ENCODE assay signal across 9 mouse cellular contexts in genomic region chr5:45638378-45638777, GRCm38 (mm10). TPM values are rescaled to one million over a fixed set of nuclear protein-coding genes. Genes with fewer than 3 reads are reported as not detected.
A peak's percentile ranks its signal among the peaks of the same experiment; 100 is the strongest.
DNase-seq lines count a peak whose midpoint lies in the region; ATAC-seq lines count a peak whose summit lies in the region.
"Had no signal": no experiment of that assay in that cellular context is flagged by ENCODE, and none has a peak within 500 bp of the region (broad histone marks: within the 10 kb centered on the region; RNA-seq: fewer than 3 reads in every experiment).

No protein-coding gene starts in this region.

- no peak overlapping the region for H3K27ac ChIP-seq in limb, embryonic 12.5 days
- no peak overlapping the region for H3K27ac ChIP-seq in limb, embryonic 10.5 days
- H3K27ac ChIP-seq in limb, embryonic 13.5 days, result no peak overlapping the region
- H3K27ac ChIP-seq in stomach, embryonic 15.5 days, result no peak overlapping the region
- H3K27ac ChIP-seq: macrophage had no signal

- no peak for ATAC-seq in limb, embryonic 12.5 days (ENCODE audit: insufficient number of reproducible peaks, insufficient read depth, low FRiP score, low TSS enrichment, low read depth)
- 0 out of 2 replicates have a peak, but pooled peaks have one; percentile 16 for ATAC-seq in limb, embryonic 13.5 days (ENCODE audit: low FRiP score, low read depth)
- no peak for ATAC-seq in stomach, embryonic 15.5 days (ENCODE audit: insufficient read depth, low FRiP score, low read depth)
- no peak for ATAC-seq in inflammation-experienced regulatory T-cells, adult 6 months

- no peak overlapping the region for H3K4me3 ChIP-seq in limb, embryonic 12.5 days (replicated peaks)
- no peak overlapping the region; the same call in 1 of the 2 replicates for H3K4me3 ChIP-seq in limb, embryonic 10.5 days
- H3K4me3 ChIP-seq in limb, embryonic 13.5 days, result peak overlapping the region; percentile 57; the same call in 1 of the 2 replicates
- H3K4me3 ChIP-seq in stomach, embryonic 15.5 days (replicated peaks), result no peak overlapping the region

- 71% methylated on average over 3 of the region's 3 CpGs for WGBS in limb, embryonic 12.5 days
- WGBS in limb, embryonic 10.5 days, result 73% methylated on average over 3 of the region's 3 CpGs
- 39% methylated on average over 3 of the region's 3 CpGs for WGBS in limb, embryonic 13.5 days
- 20% methylated on average over 3 of the region's 3 CpGs for WGBS in stomach, embryonic 15.5 days

- H3K9me3 ChIP-seq in limb, embryonic 12.5 days, result no peaks in the 10 kb centered on the region
- no peaks in the 10 kb centered on the region for H3K9me3 ChIP-seq in limb, embryonic 10.5 days (replicated peaks)
- H3K9me3 ChIP-seq in limb, embryonic 13.5 days, result no peaks in the 10 kb centered on the region
- no peaks in the 10 kb centered on the region for H3K9me3 ChIP-seq in stomach, embryonic 15.5 days

- H3K4me1 ChIP-seq in limb, embryonic 12.5 days (replicated peaks), result peaks cover 5% of the 10 kb centered on the region; the same call in 1 of the 2 replicates
- H3K4me1 ChIP-seq in limb, embryonic 10.5 days, result peaks cover 14% of the 10 kb centered on the region
- peaks cover 9% of the 10 kb centered on the region for H3K4me1 ChIP-seq in limb, embryonic 13.5 days
- H3K4me1 ChIP-seq in stomach, embryonic 15.5 days, result peaks cover 10% of the 10 kb centered on the region; the same call in 1 of the 2 replicates

- DNase-seq in cerebellum, adult 9-10 months, result peak; percentile 63
- no peak for DNase-seq in cerebellum, adult 11 months
- no peak for DNase-seq in limb, embryonic 10.5 days (ENCODE audit: low spot score)
- no peak for DNase-seq in spleen, adult 18-20 months

- no peaks in the 10 kb centered on the region for H3K36me3 ChIP-seq in limb, embryonic 12.5 days
- H3K36me3 ChIP-seq in limb, embryonic 10.5 days, result no peaks in the 10 kb centered on the region
- no peaks in the 10 kb centered on the region for H3K36me3 ChIP-seq in limb, embryonic 13.5 days
- no peaks in the 10 kb centered on the region for H3K36me3 ChIP-seq in stomach, embryonic 15.5 days

- H3K27me3 ChIP-seq in limb, embryonic 12.5 days, result peaks cover 33% of the 10 kb centered on the region
- H3K27me3 ChIP-seq in limb, embryonic 10.5 days (ENCODE audit: low read depth, poor library complexity, severe bottlenecking), result peaks cover 48% of the 10 kb centered on the region
- H3K27me3 ChIP-seq in limb, embryonic 13.5 days, result peaks cover 47% of the 10 kb centered on the region
- H3K27me3 ChIP-seq in stomach, embryonic 15.5 days (replicated peaks), result peaks cover 5% of the 10 kb centered on the region; the same call in 1 of the 2 replicates

- H3K9ac ChIP-seq in limb, embryonic 12.5 days (replicated peaks), result no peak overlapping the region
- no peak overlapping the region for H3K9ac ChIP-seq in limb, embryonic 13.5 days
- H3K9ac ChIP-seq in stomach, embryonic 15.5 days, result no peak overlapping the region

- H3K4me2 ChIP-seq in limb, embryonic 12.5 days, result peak overlapping the region; percentile 96; the same call in 1 of the 2 replicates
- H3K4me2 ChIP-seq in limb, embryonic 13.5 days (replicated peaks), result peak overlapping the region; percentile 97
- peak overlapping the region; percentile 97; the same call in 1 of the 2 replicates for H3K4me2 ChIP-seq in stomach, embryonic 15.5 days

RNA-seq across cellular contexts. Expression of gene Fam184b, which starts 1.0 kb away (rescaled TPM):
- 0.95 and 1.3 TPM in 2 replicates for polyA plus RNA-seq in limb, embryonic 12.5 days (2016; fragmentation: Nextera tagmentation; extraction: Ambion mirVana)
- 0.66 and 0.75 TPM in 2 replicates for polyA plus RNA-seq in limb, embryonic 10.5 days (2016; fragmentation: Nextera tagmentation; extraction: Ambion mirVana)
- 2.1 and 2.6 TPM in 2 replicates for polyA plus RNA-seq in limb, embryonic 13.5 days (2015; fragmentation: Nextera tagmentation; extraction: Ambion mirVana)
- polyA plus RNA-seq in stomach, embryonic 15.5 days (2015; fragmentation: Nextera tagmentation; extraction: Ambion mirVana), result 3.1 and 3.4 TPM in 2 replicates
- polyA plus RNA-seq in inflammation-experienced regulatory T-cells, adult 6 months (2017; shearing (Covaris generic)), result under 1 TPM in 2 of 3 experiments, not detected in 1; 0.08 to 0.28 TPM
- polyA plus RNA-seq: macrophage had no signal

RNA-seq across cellular contexts. Expression of gene Ncapg, which starts 31.3 kb away (rescaled TPM):
- 67.2 and 69.5 TPM in 2 replicates for polyA plus RNA-seq in limb, embryonic 12.5 days (2016; fragmentation: Nextera tagmentation; extraction: Ambion mirVana)
- 66.6 and 68.9 TPM in 2 replicates for polyA plus RNA-seq in limb, embryonic 10.5 days (2016; fragmentation: Nextera tagmentation; extraction: Ambion mirVana)
- polyA plus RNA-seq in limb, embryonic 13.5 days (2015; fragmentation: Nextera tagmentation; extraction: Ambion mirVana), result 48.2 and 49.7 TPM in 2 replicates
- 42.3 and 49.3 TPM in 2 replicates for polyA plus RNA-seq in stomach, embryonic 15.5 days (2015; fragmentation: Nextera tagmentation; extraction: Ambion mirVana)
- polyA plus RNA-seq in inflammation-experienced regulatory T-cells, adult 6 months (2017; shearing (Covaris generic)), result 10 to 100 TPM in 1 of 3 experiments, 1 to 10 TPM in 2; 4.7 to 68.2 (median 8.7) TPM
